ENCODE assay signal across 8 mouse cellular contexts in genomic region chr11:117781993-117782704, GRCm38 (mm10). TPM values are rescaled to one million over a fixed set of nuclear protein-coding genes. Genes with fewer than 3 reads are reported as not detected.
A peak's percentile ranks its signal among the peaks of the same experiment; 100 is the strongest.
DNase-seq lines count a peak whose midpoint lies in the region; ATAC-seq lines count a peak whose summit lies in the region.

Gene Tmc8, plus strand, starts transcription at chr11:117782076.
Gene Tmc6, minus strand, starts transcription at chr11:117782198.

- 29% methylated on average over 24 of the region's 24 CpGs for WGBS in heart, embryonic 14.5 days
- WGBS in stomach, embryonic 14.5 days, result 46% methylated on average over 24 of the region's 24 CpGs

- H3K27ac ChIP-seq in heart, embryonic 14.5 days (replicated peaks in 1 of 2; ENCODE audit: control insufficient read depth in 1 of 2, insufficient read depth in 1 of 2, low read depth in 2 of 2, low read length in 2 of 2), result peak within 1 kb of the TSS; percentile 74 to 94
- peak within 1 kb of the TSS; percentile 94 for H3K27ac ChIP-seq in stomach, embryonic 14.5 days (ENCODE audit: low read length)

- peaks cover 29 to 37% of the 10 kb centered on the region in 2 experiments for H3K4me1 ChIP-seq in heart, embryonic 14.5 days (ENCODE audit: control insufficient read depth in 2 of 2, insufficient read depth in 2 of 2, low read length in 2 of 2)
- H3K4me1 ChIP-seq in stomach, embryonic 14.5 days (ENCODE audit: control insufficient read depth, insufficient read depth, low read length), result peaks cover 44% of the 10 kb centered on the region

- no peaks in the 10 kb centered on the region for H3K27me3 ChIP-seq in heart, embryonic 14.5 days (ENCODE audit: control insufficient read depth, insufficient read depth, low read length)
- H3K27me3 ChIP-seq in stomach, embryonic 14.5 days (ENCODE audit: control insufficient read depth, insufficient read depth, low read length), result no peaks in the 10 kb centered on the region

- H3K4me3 ChIP-seq in heart, embryonic 14.5 days (ENCODE audit: control insufficient read depth in 1 of 2, insufficient read depth in 1 of 2, low read depth in 1 of 2, low read length in 2 of 2), result peak within 1 kb of the TSS; percentile 51 to 60
- peak within 1 kb of the TSS; percentile 44 for H3K4me3 ChIP-seq in stomach, embryonic 14.5 days (ENCODE audit: low read depth, low read length)

- peak; percentile 91 for DNase-seq in CD4-positive, CD25-positive, alpha-beta regulatory T cell, adult 2 months (ENCODE audit: low read depth, low spot score)
- DNase-seq in c-Kit-positive CD71-positive TER-119-positive erythroid progenitor cells, embryonic 14.5 days (ENCODE audit: low spot score), result peak; percentile 66
- DNase-seq in kidney, postnatal 25 days, result peak; percentile 49 to 78
- DNase-seq in left cerebral cortex, adult 9 months (ENCODE audit: low spot score in 2 of 2), result no peak
- DNase-seq in gastrocnemius, adult 8-10 months (ENCODE audit: low spot score in 2 of 2), result no peak

- peak within 1 kb of the TSS; percentile 85 for H3K9ac ChIP-seq in heart, embryonic 14.5 days (ENCODE audit: low read length)
- H3K9ac ChIP-seq in stomach, embryonic 14.5 days (replicated peaks; ENCODE audit: low read depth, low read length), result peak within 1 kb of the TSS; percentile 23; the same call in 1 of the 2 replicates

- H3K36me3 ChIP-seq in heart, embryonic 14.5 days (ENCODE audit: control insufficient read depth, insufficient read depth, low read length), result peaks cover 14% of the 10 kb centered on the region
- no peaks in the 10 kb centered on the region for H3K36me3 ChIP-seq in stomach, embryonic 14.5 days (ENCODE audit: control insufficient read depth, insufficient read depth, low read length)

- peak within 1 kb of the TSS; percentile 100 for H3K4me2 ChIP-seq in heart, embryonic 14.5 days (ENCODE audit: low read length)
- peak within 1 kb of the TSS; percentile 88 for H3K4me2 ChIP-seq in stomach, embryonic 14.5 days (replicated peaks; ENCODE audit: low read depth, low read length)

- no peaks in the 10 kb centered on the region for H3K9me3 ChIP-seq in heart, embryonic 14.5 days (ENCODE audit: control insufficient read depth, low read length)
- H3K9me3 ChIP-seq in stomach, embryonic 14.5 days (ENCODE audit: control insufficient read depth, low read depth, low read length), result no peaks in the 10 kb centered on the region

- ATAC-seq in heart, embryonic 14.5 days (ENCODE audit: insufficient number of reproducible peaks, insufficient read depth, low FRiP score, low read depth), result no peak
- ATAC-seq in megakaryocyte, adult 5-6 weeks (ENCODE audit: poor library complexity, severe bottlenecking), result peak; percentile 21
- no peak for ATAC-seq in stomach, embryonic 14.5 days (ENCODE audit: insufficient number of reproducible peaks, insufficient read depth, low FRiP score, low read depth)

RNA-seq across cellular contexts. Expression of gene Tmc8, which starts in this region (rescaled TPM):
- 1.6 and 2.1 TPM in 2 replicates for polyA plus RNA-seq in heart, embryonic 14.5 days (2014; fragmentation: Nextera tagmentation; extraction: Ambion mirVana)
- 8.6 and 11.7 TPM in 2 replicates for total RNA-seq in megakaryocyte, adult 5-6 weeks (2015)
- total RNA-seq in megakaryocyte, adult 5-6 weeks (2017), result 4.3 and 7.4 TPM in 2 replicates
- 1.7 and 3.1 TPM in 2 replicates for polyA plus RNA-seq in stomach, embryonic 14.5 days (2014; fragmentation: Nextera tagmentation; extraction: Ambion mirVana)
- under 1 TPM; 0.38 to 0.89 (median 0.43) TPM for total RNA-seq in gastrocnemius, adult 8-10 months (2022)

RNA-seq across cellular contexts. Expression of gene Tmc6, which starts in this region (rescaled TPM):
- polyA plus RNA-seq in heart, embryonic 14.5 days (2014; fragmentation: Nextera tagmentation; extraction: Ambion mirVana), result 18.2 and 22.5 TPM in 2 replicates
- total RNA-seq in megakaryocyte, adult 5-6 weeks (2015), result 74.3 and 79.6 TPM in 2 replicates
- 17.4 and 18.5 TPM in 2 replicates for total RNA-seq in megakaryocyte, adult 5-6 weeks (2017)
- polyA plus RNA-seq in stomach, embryonic 14.5 days (2014; fragmentation: Nextera tagmentation; extraction: Ambion mirVana), result 23.0 and 24.3 TPM in 2 replicates
- 1 to 10 TPM; 2.4 to 6.4 (median 4.5) TPM for total RNA-seq in gastrocnemius, adult 8-10 months (2022)

Comparison
In these comparisons a context has a peak if more than half of its experiments do, and no peak if none do; other contexts are left out.
1. DNase-seq: peak in CD4-positive, CD25-positive, alpha-beta regulatory T cell, adult 2 months (single experiment), c-Kit-positive CD71-positive TER-119-positive erythroid progenitor cells, embryonic 14.5 days (single experiment) and kidney, postnatal 25 days (2 of 2); none in left cerebral cortex, adult 9 months (0 of 2) and gastrocnemius, adult 8-10 months (0 of 2).